Mouse (Mus musculus) liver, postnatal 0 days (tissue): ENCODE measurements around the gene Ehbp1. TPM values are rescaled to one million over a fixed set of nuclear protein-coding genes. Genes with fewer than 3 reads are reported as not detected.
A peak's percentile ranks its signal among the peaks of the same experiment; 100 is the strongest.

Experiments used
- ATAC-seq: fragments of 200-750 bp; cut with Nextera tagmentation; 2 replicates; pipeline ENCODE4 v1.8.0; 2017; ENCODE audit warnings: mild to moderate bottlenecking, moderate library complexity
- DNase-seq: peaks from one replicate; pipeline ENCODE4 v3.0.0-alpha.2; 2016
- H3K27ac ChIP-seq: fragments of 300-500 bp; sonication (generic); 2 replicates; pipeline ENCODE4 v1.5.1; 2014; ENCODE audit warnings: antibody characterized with exemption, moderate library complexity, mild to moderate bottlenecking, low read depth
- H3K27me3 ChIP-seq: fragments of 300-500 bp; sonication (generic); 2 replicates; pipeline ENCODE4 v1.6.1; 2014; ENCODE audit warnings: low read length, control low read depth, mixed read lengths; ENCODE audit not compliant: insufficient read depth
- H3K36me3 ChIP-seq: fragments of 300-500 bp; sonication (generic); replicated peaks from 2 replicates; pipeline ENCODE4 v1.6.1; 2014; ENCODE audit warnings: mild to moderate bottlenecking, control low read depth, low read length, moderate library complexity, mixed read lengths; ENCODE audit not compliant: insufficient read depth
- H3K4me1 ChIP-seq: fragments of 300-500 bp; sonication (generic); 2 replicates; pipeline ENCODE4 v1.6.1; 2014; ENCODE audit warnings: antibody characterized with exemption, mild to moderate bottlenecking, control low read depth; ENCODE audit not compliant: insufficient read depth
- H3K4me2 ChIP-seq: fragments of 300-500 bp; sonication (generic); 2 replicates; pipeline ENCODE4 v1.6.1; 2014; ENCODE audit warnings: low read depth, mild to moderate bottlenecking, low read length, moderate library complexity, mixed read lengths
- H3K4me3 ChIP-seq: fragments of 300-500 bp; sonication (generic); 2 replicates; pipeline ENCODE4 v1.5.1; 2014; ENCODE audit warnings: low read depth, low read length
- H3K9ac ChIP-seq: fragments of 300-500 bp; sonication (generic); replicated peaks from 2 replicates; pipeline ENCODE4 v1.6.1; 2014; ENCODE audit warnings: mild to moderate bottlenecking, moderate library complexity
- H3K9me3 ChIP-seq: fragments of 300-500 bp; sonication (generic); 2 replicates; pipeline ENCODE4 v1.6.1; 2016; ENCODE audit warnings: mild to moderate bottlenecking, control low read depth, low read length, mixed read lengths
- CTCF ChIP-seq: sonication (generic); IDR thresholded peaks from 2 replicates; pipeline ENCODE4 v1.5.1; 2016; ENCODE audit warnings: antibody characterized with exemption, low read depth
- EP300 ChIP-seq: IDR thresholded peaks from 2 replicates; pipeline ENCODE4 v1.6.1; 2016; ENCODE audit warnings: antibody characterized with exemption, low read depth, mild to moderate bottlenecking
- WGBS: fragments of 180-500 bp; shearing (Covaris S2); extraction: QIAGEN DNeasy Blood & Tissue Kit; methylation state at CpG from one replicate; pipeline ENCODE4 v1.1.7; 2014; ENCODE audit not compliant: insufficient replicate concordance; 5-methylcytosine and 5-hydroxymethylcytosine counted together
- polyA plus RNA-seq: library from polyadenylated mRNA; unstranded; fragments of >200 nt; fragmentation: Nextera tagmentation; extraction: Ambion mirVana; gene quantifications from 2 replicates; pipeline ENCODE4 v1.2.1, GENCODE M21; 2015

Gene Ehbp1
- polyA plus RNA-seq, 1 experiment from 2014 or later, result 1.9 TPM

DNA sequence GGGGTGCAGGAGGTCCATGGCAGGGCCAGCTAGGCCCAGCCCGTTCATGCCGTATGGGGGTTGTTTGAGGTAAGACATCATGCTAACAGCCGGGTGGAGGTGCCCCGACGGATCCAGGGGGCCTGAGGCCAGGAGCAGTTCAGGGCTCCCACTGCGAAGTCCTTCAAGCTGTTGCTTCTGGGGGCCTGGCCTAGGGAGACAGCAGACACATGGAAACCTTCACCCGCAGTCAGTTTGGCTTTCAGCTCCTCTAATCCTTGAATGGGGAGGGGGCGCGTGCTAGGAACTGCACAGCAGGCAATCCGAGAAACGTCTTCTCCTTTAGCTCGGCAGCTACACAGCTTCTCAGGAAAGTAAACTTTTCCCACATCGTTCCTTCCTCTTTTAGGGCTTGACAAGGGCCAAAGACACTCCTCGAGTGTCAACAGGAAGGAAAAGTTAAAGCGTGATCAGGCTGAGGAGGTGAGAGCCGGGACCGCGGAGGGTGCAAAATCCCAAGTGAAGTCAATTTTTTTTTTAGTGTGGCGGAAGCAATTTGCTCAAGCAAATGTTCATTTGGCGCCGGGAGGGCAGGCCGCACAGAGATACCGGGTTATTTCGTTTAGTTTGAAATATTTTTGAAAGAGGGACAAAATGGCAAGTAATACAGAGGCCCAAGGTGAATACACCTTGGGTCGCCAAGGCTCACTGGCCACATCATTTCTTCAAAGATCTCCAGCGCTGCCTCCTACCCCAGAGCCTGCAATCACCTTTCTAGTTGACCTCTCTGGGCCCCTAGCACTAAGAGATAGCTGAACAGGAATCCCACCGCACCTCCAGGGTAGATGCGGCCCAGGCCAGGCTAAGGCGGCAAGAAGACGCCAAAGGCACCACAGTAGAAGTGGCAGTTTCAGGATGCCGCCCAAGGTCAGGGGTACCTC lies 342.4 kb downstream of the Ehbp1 start:
- ATAC-seq (no peak), DNase-seq (peak; percentile 14)
- Histone ChIP-seq H3K27me3 (peaks cover 100% of the 10 kb centered on the region), H3K4me3 (0 out of 2 replicates have a peak overlapping the region, but pooled peaks have one; percentile 54), H3K4me1 (peaks cover 21% of the 10 kb centered on the region), H3K9ac (no peak overlapping the region), H3K9me3 (no peaks in the 10 kb centered on the region), H3K4me2 (no peak overlapping the region), H3K36me3 (no peaks in the 10 kb centered on the region), H3K27ac (no peak overlapping the region)
- 8% methylated on average over 31 of the region's 31 CpGs for WGBS
- TF ChIP-seq EP300 (no peak), CTCF (no peak)

DNA sequence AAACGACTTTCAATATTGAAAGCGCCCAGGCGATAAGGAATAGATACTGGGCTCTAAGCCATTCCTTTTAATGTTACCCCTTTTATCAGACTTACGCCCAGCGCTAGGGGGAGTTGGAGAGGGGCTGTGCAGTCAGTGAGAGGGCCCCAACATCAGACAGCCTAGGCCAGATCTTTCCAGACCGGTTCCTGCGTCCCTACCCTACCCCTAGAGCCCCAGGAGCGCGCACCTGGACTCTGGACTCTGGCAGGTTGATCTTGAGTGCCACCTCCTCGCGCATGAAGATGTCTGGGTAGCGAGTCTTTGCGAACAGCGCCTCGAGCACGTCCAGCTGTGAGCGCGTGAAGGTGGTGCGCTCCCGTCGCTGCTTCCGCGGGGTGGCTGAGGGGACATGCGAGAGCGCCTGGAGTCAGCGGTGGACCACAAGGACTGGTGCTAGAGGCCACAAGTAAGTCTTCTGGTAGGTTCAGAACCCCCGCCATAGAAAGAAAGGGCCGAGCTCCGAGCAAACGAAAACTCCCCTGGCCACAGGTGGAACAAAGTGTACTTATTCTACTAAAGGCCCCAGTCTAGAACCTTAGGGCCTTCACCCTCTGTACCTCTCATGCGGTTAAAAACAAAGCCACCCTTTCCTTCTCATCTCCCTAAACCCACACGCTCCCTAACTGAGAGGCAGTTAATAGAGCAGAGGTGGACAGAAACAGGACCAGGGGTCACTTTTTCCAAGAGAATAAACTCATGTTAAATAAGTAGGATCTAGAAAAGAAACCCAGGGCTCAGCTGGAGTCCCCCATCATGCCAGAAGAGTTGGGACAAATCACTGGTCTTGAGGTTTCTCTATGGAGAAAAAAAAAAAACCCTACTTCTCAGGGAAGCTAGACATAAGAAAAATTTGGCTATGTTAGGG lies 343.7 kb downstream of the Ehbp1 start:
- TF ChIP-seq CTCF (peak; percentile 24), EP300 (no peak)
- no peak for DNase-seq
- peaks cover 21% of the 10 kb centered on the region for H3K4me1 ChIP-seq

DNA sequence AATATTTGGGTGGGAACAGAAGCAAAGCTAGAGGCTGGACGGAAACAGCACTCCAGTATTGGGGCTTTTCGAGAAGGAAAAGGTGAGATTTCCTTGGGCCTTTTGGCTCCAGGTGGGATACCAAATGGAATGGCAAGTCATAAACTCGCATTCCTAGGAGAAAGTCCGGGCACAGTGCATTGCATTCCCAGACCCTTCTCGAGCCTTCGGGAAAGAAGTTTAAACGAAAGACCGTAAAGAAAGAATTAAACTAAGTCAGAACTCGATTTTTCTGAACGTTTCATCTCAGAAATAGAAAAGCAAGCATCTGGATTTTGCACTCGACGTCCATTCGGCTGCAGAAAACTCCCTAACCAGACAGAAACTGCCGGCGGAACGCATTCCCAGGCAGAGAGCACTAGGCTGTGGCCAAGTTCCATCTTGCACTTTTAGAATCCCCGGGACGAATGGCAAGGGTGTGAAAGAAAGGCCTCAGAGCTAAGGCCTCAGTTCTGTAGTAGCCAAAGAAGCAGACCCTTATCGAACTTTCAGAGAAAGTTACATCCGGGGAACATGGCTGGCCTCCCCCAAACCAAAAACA lies 344.4 kb downstream of the Ehbp1 start:
- WGBS, result 3% methylated on average over 20 of the region's 20 CpGs
- ATAC-seq (no peak), DNase-seq (no peak)
- Histone ChIP-seq H3K4me2 (0 out of 2 replicates have a peak overlapping the region, but pooled peaks have one; percentile 6), H3K27me3 (peaks cover 100% of the 10 kb centered on the region), H3K4me3 (no peak overlapping the region), H3K4me1 (peaks cover 17% of the 10 kb centered on the region), H3K9ac (no peak overlapping the region), H3K27ac (no peak overlapping the region), H3K36me3 (no peaks in the 10 kb centered on the region), H3K9me3 (no peaks in the 10 kb centered on the region)
- TF ChIP-seq CTCF, result no peak
- no peak for TF ChIP-seq EP300

More for the DNA sequence above, 343.7 kb downstream of the Ehbp1 start:
- Histone ChIP-seq H3K36me3 (no peaks in the 10 kb centered on the region), H3K27me3 (peaks cover 100% of the 10 kb centered on the region), H3K27ac (no peak overlapping the region), H3K4me3 (no peak overlapping the region), H3K9me3 (no peaks in the 10 kb centered on the region), H3K4me2 (0 out of 2 replicates have a peak overlapping the region, but pooled peaks have one; percentile 6), H3K9ac (no peak overlapping the region)
- WGBS, result 8% methylated on average over 32 of the region's 32 CpGs
- ATAC-seq, result no peak

DNA sequence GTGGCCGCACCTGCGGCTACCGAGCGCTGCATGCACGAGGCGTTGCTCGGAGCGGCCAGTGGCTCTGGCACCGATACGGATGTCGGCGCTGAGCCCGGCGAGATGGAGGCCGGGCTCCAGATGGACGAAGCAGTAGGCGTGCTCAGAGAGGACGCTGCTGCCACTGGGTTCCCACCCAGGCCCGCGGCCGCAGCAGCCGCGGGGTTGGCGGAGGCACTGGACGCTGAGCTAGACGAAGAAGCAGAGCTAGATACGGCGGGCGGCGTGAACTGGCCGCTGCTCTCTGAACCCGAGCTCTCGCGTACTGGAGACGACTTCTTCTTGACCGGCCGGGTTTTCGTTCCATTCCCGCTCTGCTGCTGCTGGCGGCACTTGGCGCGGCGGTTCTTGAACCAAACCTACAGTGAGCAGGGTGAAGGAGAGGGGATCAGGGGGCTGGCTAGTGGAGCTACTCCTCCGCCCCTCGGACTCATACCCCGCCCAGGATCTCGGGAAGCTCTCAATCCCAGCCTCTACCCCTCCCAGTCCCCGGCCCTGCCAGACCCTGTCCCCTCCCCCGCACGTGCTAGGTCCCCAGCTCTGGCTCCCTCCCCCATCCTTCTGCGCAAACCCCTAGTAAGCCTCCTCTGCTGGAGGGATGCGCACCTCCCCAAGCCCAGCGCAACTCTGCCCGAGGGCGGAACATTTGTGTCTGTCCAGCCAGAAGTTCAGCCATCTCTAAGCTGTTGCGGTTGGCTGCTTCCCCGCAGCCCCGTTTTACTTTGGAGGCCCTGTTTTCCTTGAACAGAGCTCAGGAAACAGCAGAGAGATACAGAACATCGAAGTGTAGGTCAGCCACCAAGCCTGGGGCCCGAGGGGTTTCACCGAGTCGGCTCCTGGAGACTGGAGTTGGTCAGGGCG lies 345.2 kb downstream of the Ehbp1 start:
- peaks cover 99% of the 10 kb centered on the region for H3K27me3 ChIP-seq
- WGBS, result 1% methylated on average over 61 of the region's 63 CpGs
- H3K4me3 ChIP-seq, result 0 out of 2 replicates have a peak overlapping the region, but pooled peaks have one; percentile 7
- no peak overlapping the region for H3K9ac ChIP-seq
- no peaks in the 10 kb centered on the region for H3K36me3 ChIP-seq
- DNase-seq, result no peak
- H3K9me3 ChIP-seq, result no peaks in the 10 kb centered on the region
- TF ChIP-seq EP300, result no peak
- no peak for TF ChIP-seq CTCF
- peaks cover 13% of the 10 kb centered on the region for H3K4me1 ChIP-seq
- peak overlapping the region; percentile 40; the same call in 1 of the 2 replicates for H3K4me2 ChIP-seq
- no peak for ATAC-seq
- no peak overlapping the region for H3K27ac ChIP-seq

DNA sequence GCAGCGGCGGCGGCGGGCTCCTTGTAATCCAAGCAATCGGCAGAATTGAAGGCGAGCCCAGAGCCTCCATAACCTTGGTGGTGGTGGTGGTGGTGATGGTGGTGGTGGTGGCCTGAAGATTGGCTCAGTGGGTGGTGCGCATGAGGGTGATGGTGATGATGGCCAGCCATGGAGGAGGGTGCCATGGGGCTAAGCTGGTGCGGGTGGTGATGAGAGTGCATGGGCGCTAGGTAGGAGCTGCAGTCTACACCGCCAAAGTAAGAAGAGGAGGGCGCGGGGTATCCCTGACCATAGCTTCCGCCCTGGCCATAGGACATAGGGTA lies 345.8 kb downstream of the Ehbp1 start:
- WGBS, result 3% methylated on average over 12 of the region's 13 CpGs
- Histone ChIP-seq H3K9ac (no peak overlapping the region), H3K4me3 (0 out of 2 replicates have a peak overlapping the region, but pooled peaks have one; percentile 7), H3K36me3 (no peaks in the 10 kb centered on the region), H3K9me3 (no peaks in the 10 kb centered on the region), H3K4me1 (peaks cover 7% of the 10 kb centered on the region), H3K27ac (no peak overlapping the region), H3K4me2 (0 out of 2 replicates have a peak overlapping the region, but pooled peaks have one; percentile 40), H3K27me3 (peaks cover 96% of the 10 kb centered on the region)
- no peak for TF ChIP-seq EP300
- no peak for TF ChIP-seq CTCF
- ATAC-seq (no peak), DNase-seq (no peak)
